Mouse (Mus musculus) neutrophil, adult 5-6 weeks (primary cell): Measurements from ENCODE around the gene Ush1g. TPM values are rescaled to one million over a fixed set of nuclear protein-coding genes. Genes with fewer than 3 reads are reported as not detected.
A peak's percentile ranks its signal among the peaks of the same experiment; 100 is the strongest.

Source experiments
- ATAC-seq: fragments of 151-379, 151-347 bp; 2 replicates; pipeline ENCODE4 v1.8.0; 2017; ENCODE audit warnings: mild to moderate bottlenecking, moderate TSS enrichment; ENCODE audit not compliant: insufficient number of reproducible peaks, poor library complexity, low FRiP score, severe bottlenecking; ENCODE audit errors: extremely low read depth
- total RNA-seq: library from RNA; stranded (forward); fragments of 200-1000 nt; gene quantifications from 2 replicates; pipeline ENCODE4 v1.2.3, GENCODE M21; 2017

Gene Ush1g
- total RNA-seq, 1 experiment from 2014 or later: not detected

- no peak for ATAC-seq
Measured at GRCm38 (mm10) chr11:115337350-115337749, 15.5 kb upstream of the Ush1g start.

- ATAC-seq: no peak
Measured at GRCm38 (mm10) chr11:115336115-115336514, 14.3 kb upstream of the Ush1g start.

- no peak for ATAC-seq
Measured at GRCm38 (mm10) chr11:115335223-115335622, 13.4 kb upstream of the Ush1g start.

GRCm38 (mm10) chr11:115334531-115334930 lies 12.7 kb upstream of the Ush1g start, which contains the start of gene Otop3:
Gene Otop3 (plus strand): TSS chr11:115334731.
- ATAC-seq: no peak

GRCm38 (mm10) chr11:115329339-115329738 lies 7.5 kb upstream of the Ush1g start:
- ATAC-seq: no peak

GRCm38 (mm10) chr11:115326730-115327129 lies 4.9 kb upstream of the Ush1g start:
- ATAC-seq: no peak

GRCm38 (mm10) chr11:115323354-115323753 lies 1.5 kb upstream of the Ush1g start:
- no peak for ATAC-seq

GRCm38 (mm10) chr11:115319704-115320383 lies 2.0 kb downstream of the Ush1g start:
- no peak for ATAC-seq

GRCm38 (mm10) chr11:115318245-115319027 lies 3.4 kb downstream of the Ush1g start:
- no peak for ATAC-seq

- no peak for ATAC-seq
Measured at GRCm38 (mm10) chr11:115317204-115317603, 4.6 kb downstream of the Ush1g start.

GRCm38 (mm10) chr11:115314249-115314648 lies 7.6 kb downstream of the Ush1g start:
- ATAC-seq: no peak

GRCm38 (mm10) chr11:115308781-115309180 lies 13.1 kb downstream of the Ush1g start:
- ATAC-seq: no peak

- ATAC-seq: no peak
Measured at GRCm38 (mm10) chr11:115306863-115307262, 15.0 kb downstream of the Ush1g start, which contains the start of gene Otop2. Gene Otop2 (plus strand): TSS chr11:115307163.

GRCm38 (mm10) chr11:115303167-115303566 lies 18.7 kb downstream of the Ush1g start:
- ATAC-seq: no peak

GRCm38 (mm10) chr11:115301351-115301750 lies 20.5 kb downstream of the Ush1g start:
- ATAC-seq: no peak

GRCm38 (mm10) chr11:115300745-115301144 lies 21.1 kb downstream of the Ush1g start:
- no peak for ATAC-seq

- no peak for ATAC-seq
Measured at GRCm38 (mm10) chr11:115298160-115298559, 23.7 kb downstream of the Ush1g start.

GRCm38 (mm10) chr11:115297214-115297826 lies 24.5 kb downstream of the Ush1g start, which contains the start of gene Fads6:
Gene Fads6 (minus strand): TSS chr11:115297663.
- peak; percentile 43 for ATAC-seq

GRCm38 (mm10) chr11:115296471-115297210 lies 25.2 kb downstream of the Ush1g start:
- ATAC-seq: no peak
